Mouse (Mus musculus): ENCODE measurements around the gene Scgb1b17.
"Not testable (repeated sequence)": the region's sequence is repeated elsewhere in the genome, so short reads cannot be mapped to it uniquely, and the experiment has no call there.

Scgb1b17 gene

DNA sequence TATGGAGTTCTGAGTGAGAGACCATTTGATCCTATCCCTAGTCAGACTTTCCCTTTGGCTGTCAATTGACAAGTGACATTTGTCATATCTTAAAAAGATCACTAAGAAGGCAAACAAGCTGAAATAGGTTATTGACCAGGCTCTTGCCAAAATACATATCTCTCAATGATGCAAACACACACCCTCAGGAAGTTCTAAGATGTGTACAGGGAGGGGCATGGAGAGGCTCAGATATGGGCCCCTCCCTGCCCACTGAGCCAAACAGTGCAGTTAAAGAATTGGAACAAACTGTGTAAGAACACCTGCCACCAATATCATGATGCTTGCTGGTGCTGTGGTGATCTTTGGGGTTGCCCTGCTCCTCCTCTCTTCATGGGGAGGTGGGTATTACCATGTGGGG, at the start of gene Scgb1b17:
Gene Scgb1b17, plus strand, starts transcription at position 301 of the 400 bp plus-strand sequence.
- not testable (repeated sequence) for DNase-seq (ENCODE audit: low read depth)

- DNase-seq (ENCODE audit: low read depth) = not testable (repeated sequence)
Measured at GRCm38 (mm10) chr7:33056461-33056860, 6.8 kb upstream of the Scgb1b17 start, which contains the start of gene Scgb2b17. TSS of gene Scgb2b17 (minus strand) at chr7:33056561.
